Mouse (Mus musculus) midbrain, embryonic 16.5 days (tissue): ENCODE results near the gene Serpini1. TPM values are rescaled to one million over a fixed set of nuclear protein-coding genes. Genes with fewer than 3 reads are reported as not detected.

ENCODE experiments used
- ATAC-seq: fragments of 200-750 bp; cut with Nextera tagmentation; 2 replicates; pipeline ENCODE4 v1.8.0; 2017; ENCODE audit warnings: moderate TSS enrichment
- H3K27ac ChIP-seq: fragments of 300-500 bp; sonication (generic); 2 replicates; pipeline ENCODE4 v1.5.1; 2014; ENCODE audit warnings: mild to moderate bottlenecking, low read length, mixed read lengths
- H3K27me3 ChIP-seq: fragments of 300-500 bp; sonication (generic); 2 replicates; pipeline ENCODE4 v1.6.1; 2014; ENCODE audit warnings: low read depth, low read length, mixed read lengths; ENCODE audit not compliant: control insufficient read depth, insufficient read depth
- H3K36me3 ChIP-seq: fragments of 300-500 bp; sonication (generic); 2 replicates; pipeline ENCODE4 v1.6.1; 2014; ENCODE audit warnings: mild to moderate bottlenecking, low read length, moderate library complexity, mixed read lengths; ENCODE audit not compliant: control insufficient read depth, insufficient read depth
- H3K4me1 ChIP-seq: fragments of 300-500 bp; sonication (generic); 2 replicates; pipeline ENCODE4 v1.6.1; 2014; ENCODE audit warnings: mild to moderate bottlenecking, low read length, mixed read lengths; ENCODE audit not compliant: control insufficient read depth, insufficient read depth
- H3K4me2 ChIP-seq: fragments of 300-500 bp; sonication (generic); 2 replicates; pipeline ENCODE4 v1.6.1; 2014; ENCODE audit warnings: mild to moderate bottlenecking, low read length, mixed read lengths
- H3K4me3 ChIP-seq: fragments of 300-500 bp; sonication (generic); 2 replicates; pipeline ENCODE4 v1.5.1; 2014; ENCODE audit warnings: low read depth, mild to moderate bottlenecking, low read length, moderate library complexity, mixed read lengths
- H3K9ac ChIP-seq: fragments of 300-500 bp; sonication (generic); 2 replicates; pipeline ENCODE4 v1.6.1; 2014; ENCODE audit warnings: low read depth, low read length, mixed read lengths
- H3K9me3 ChIP-seq: fragments of 300-500 bp; sonication (generic); replicated peaks from 2 replicates; pipeline ENCODE4 v1.6.1; 2014; ENCODE audit warnings: mild to moderate bottlenecking, low read length, mixed read lengths; ENCODE audit not compliant: control insufficient read depth, poor library complexity, severe bottlenecking
- WGBS: fragments of 180-500 bp; shearing (Covaris S2); extraction: QIAGEN DNeasy Blood & Tissue Kit; methylation state at CpG from one replicate; pipeline ENCODE4 v1.1.7; 2014; 5-methylcytosine and 5-hydroxymethylcytosine counted together
- polyA plus RNA-seq: library from polyadenylated mRNA; unstranded; fragments of >200 nt; fragmentation: Nextera tagmentation; extraction: Ambion mirVana; gene quantifications from 2 replicates; pipeline ENCODE4 v1.2.1, GENCODE M21; 2015

Gene Serpini1
- polyA plus RNA-seq = 130 and 145 TPM in 2 replicates

DNA sequence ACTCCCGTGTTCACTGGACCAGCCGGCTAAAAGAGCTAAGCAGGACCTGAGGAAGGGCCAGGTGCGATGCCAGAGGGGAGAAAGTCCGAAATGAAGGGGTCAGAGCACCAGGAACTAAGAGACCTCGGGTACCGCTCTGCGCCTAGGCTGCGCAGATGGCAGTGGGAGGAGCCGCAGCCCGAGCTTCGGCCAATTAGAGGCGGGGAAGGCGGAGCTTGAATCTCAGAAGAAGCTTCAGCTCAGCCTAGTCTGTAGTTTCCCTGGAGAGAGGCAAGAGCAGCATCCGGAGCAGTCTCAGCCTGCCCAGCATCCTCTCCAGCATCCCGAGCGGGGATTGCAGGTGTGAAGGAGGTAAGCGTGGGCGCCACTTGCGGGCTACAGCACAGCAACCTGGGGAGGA lies at the start of gene Serpini1:
Serpini1 (plus strand) TSS at position 256 of the 400 bp plus-strand sequence.
- WGBS = 0% methylated on average over 19 of the region's 19 CpGs
- Histone ChIP-seq H3K27me3 (no peaks in the 10 kb centered on the region), H3K4me1 (peaks cover 13% of the 10 kb centered on the region), H3K9me3 (no peaks in the 10 kb centered on the region), H3K27ac (peak within 1 kb of the TSS; percentile 89), H3K36me3 (no peaks in the 10 kb centered on the region), H3K4me2 (peak within 1 kb of the TSS; percentile 80), H3K4me3 (peak within 1 kb of the TSS; percentile 82), H3K9ac (peak within 1 kb of the TSS; percentile 90)
- peak; percentile 97 for ATAC-seq

- no peaks in the 10 kb centered on the region for H3K4me1 ChIP-seq
- no peaks in the 10 kb centered on the region for H3K27me3 ChIP-seq
- no peak for ATAC-seq
- H3K27ac ChIP-seq = no peak overlapping the region
- 79% methylated on average over 7 of the region's 7 CpGs for WGBS
- no peak overlapping the region for H3K4me3 ChIP-seq
- peaks cover 17% of the 10 kb centered on the region for H3K36me3 ChIP-seq
- H3K4me2 ChIP-seq = no peak overlapping the region
- H3K9ac ChIP-seq = no peak overlapping the region
- H3K9me3 ChIP-seq = no peaks in the 10 kb centered on the region
Measured at GRCm38 (mm10) chr3:75517631-75518250, 39.6 kb upstream of the Serpini1 start.

GRCm38 (mm10) chr3:75521314-75521713 lies 36.0 kb upstream of the Serpini1 start:
- Histone ChIP-seq H3K4me2 (no peak overlapping the region), H3K9me3 (no peaks in the 10 kb centered on the region), H3K9ac (no peak overlapping the region), H3K27ac (no peak overlapping the region), H3K4me1 (no peaks in the 10 kb centered on the region), H3K27me3 (no peaks in the 10 kb centered on the region), H3K36me3 (peaks cover 13% of the 10 kb centered on the region), H3K4me3 (no peak overlapping the region)
- 63% methylated on average over 2 of the region's 2 CpGs for WGBS
- ATAC-seq = no peak

- no peak overlapping the region for H3K4me3 ChIP-seq
- no peak for ATAC-seq
- WGBS = 93% methylated on average over 1 of the region's 1 CpGs
- H3K4me2 ChIP-seq = no peak overlapping the region
- H3K9ac ChIP-seq = no peak overlapping the region
- H3K27ac ChIP-seq = no peak overlapping the region
- peaks cover 13% of the 10 kb centered on the region for H3K36me3 ChIP-seq
- no peaks in the 10 kb centered on the region for H3K9me3 ChIP-seq
- no peaks in the 10 kb centered on the region for H3K4me1 ChIP-seq
- H3K27me3 ChIP-seq = no peaks in the 10 kb centered on the region
Measured at GRCm38 (mm10) chr3:75522527-75522926, 34.8 kb upstream of the Serpini1 start.

- H3K27me3 ChIP-seq = no peaks in the 10 kb centered on the region
- no peak overlapping the region for H3K9ac ChIP-seq
- WGBS = 92% methylated on average over 3 of the region's 3 CpGs
- H3K4me2 ChIP-seq = no peak overlapping the region
- no peaks in the 10 kb centered on the region for H3K4me1 ChIP-seq
- H3K4me3 ChIP-seq = no peak overlapping the region
- no peaks in the 10 kb centered on the region for H3K9me3 ChIP-seq
- 0 out of 2 replicates have a peak, but pooled peaks cover 3% of the 10 kb centered on the region for H3K36me3 ChIP-seq
- ATAC-seq = no peak
- H3K27ac ChIP-seq = no peak overlapping the region
Measured at GRCm38 (mm10) chr3:75531074-75531473, 26.3 kb upstream of the Serpini1 start.

- Histone ChIP-seq H3K36me3 (peaks cover 6% of the 10 kb centered on the region; the same call in 1 of the 2 replicates), H3K27me3 (no peaks in the 10 kb centered on the region), H3K27ac (no peak overlapping the region), H3K4me1 (no peaks in the 10 kb centered on the region), H3K9ac (no peak overlapping the region), H3K4me3 (no peak overlapping the region), H3K4me2 (no peak overlapping the region), H3K9me3 (no peaks in the 10 kb centered on the region)
- no peak for ATAC-seq
- WGBS = 92% methylated on average over 3 of the region's 3 CpGs
Measured at GRCm38 (mm10) chr3:75534045-75534834, 23.1 kb upstream of the Serpini1 start.

GRCm38 (mm10) chr3:75541259-75541658 lies 16.1 kb upstream of the Serpini1 start:
- 93% methylated on average over 4 of the region's 4 CpGs for WGBS
- H3K4me1 ChIP-seq = no peaks in the 10 kb centered on the region
- H3K27me3 ChIP-seq = no peaks in the 10 kb centered on the region
- no peak overlapping the region for H3K27ac ChIP-seq
- no peaks in the 10 kb centered on the region for H3K9me3 ChIP-seq
- H3K4me3 ChIP-seq = no peak overlapping the region
- H3K9ac ChIP-seq = no peak overlapping the region
- no peak overlapping the region for H3K4me2 ChIP-seq
- no peak for ATAC-seq
- H3K36me3 ChIP-seq = peaks cover 6% of the 10 kb centered on the region; the same call in 1 of the 2 replicates

DNA sequence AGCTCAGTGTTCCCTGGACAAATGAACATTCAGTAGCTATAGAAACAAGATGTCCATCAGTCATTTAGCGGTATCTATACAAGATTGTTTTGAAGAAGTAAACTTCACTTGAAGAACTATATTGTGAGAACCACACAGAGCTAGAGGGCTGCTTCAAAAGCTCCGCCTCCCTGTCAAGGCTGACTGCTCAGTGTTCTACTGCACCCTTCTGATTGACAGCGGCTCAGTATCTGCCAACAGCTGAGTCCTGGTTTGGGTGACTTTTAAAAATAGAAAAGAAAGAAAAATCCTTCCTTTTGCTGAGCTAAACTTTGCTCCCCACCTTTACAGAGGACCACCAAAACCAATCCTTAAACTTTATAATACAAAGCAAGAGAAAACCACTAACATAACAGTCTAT lies 14.5 kb upstream of the Serpini1 start:
- 66% methylated on average over 3 of the region's 3 CpGs for WGBS
- no peak for ATAC-seq

DNA sequence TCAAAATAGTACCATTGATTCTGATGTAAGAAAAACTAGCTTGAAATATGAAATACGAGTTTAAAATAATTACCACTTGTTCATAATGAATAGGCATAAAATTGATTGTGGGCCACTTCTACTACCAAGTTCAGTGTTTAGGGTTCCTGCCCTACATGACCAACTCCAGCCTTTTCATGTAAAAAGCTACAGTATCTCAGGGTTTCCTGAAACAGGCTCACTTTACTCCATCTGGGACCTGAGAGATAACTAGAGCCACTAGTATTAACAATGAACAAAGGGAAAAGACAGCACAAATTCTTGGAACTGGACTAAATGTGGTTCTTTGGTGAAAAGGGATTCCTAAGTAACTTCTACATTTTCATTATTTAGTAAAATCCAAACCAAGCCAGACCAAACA lies 13.1 kb upstream of the Serpini1 start:
- H3K9ac ChIP-seq = no peak overlapping the region
- H3K27ac ChIP-seq = no peak overlapping the region
- ATAC-seq = no peak
- H3K9me3 ChIP-seq = no peaks in the 10 kb centered on the region
- no peaks in the 10 kb centered on the region for H3K27me3 ChIP-seq
- 90% methylated on average over 1 of the region's 1 CpGs for WGBS
- H3K4me1 ChIP-seq = no peaks in the 10 kb centered on the region
- no peak overlapping the region for H3K4me2 ChIP-seq
- no peak overlapping the region for H3K4me3 ChIP-seq
- peaks cover under 1% of the 10 kb centered on the region; the same call in 1 of the 2 replicates for H3K36me3 ChIP-seq

More for the DNA sequence above, 14.5 kb upstream of the Serpini1 start:
- H3K9me3 ChIP-seq = no peaks in the 10 kb centered on the region
- H3K9ac ChIP-seq = no peak overlapping the region
- H3K27ac ChIP-seq = no peak overlapping the region
- H3K4me3 ChIP-seq = no peak overlapping the region
- no peaks in the 10 kb centered on the region for H3K4me1 ChIP-seq
- H3K4me2 ChIP-seq = no peak overlapping the region
- H3K27me3 ChIP-seq = no peaks in the 10 kb centered on the region
- H3K36me3 ChIP-seq = peaks cover 3% of the 10 kb centered on the region; the same call in 1 of the 2 replicates
